Mouse (Mus musculus) C2C12 (cell line): ENCODE results near the gene Clybl. TPM values are rescaled to one million over a fixed set of nuclear protein-coding genes. Genes with fewer than 3 reads are reported as not detected.

Experiments used
- H3K27me3 ChIP-seq: one replicate; pipeline ENCODE4 v1.6.1; 2011; ENCODE audit not compliant: control insufficient read depth, insufficient read depth, insufficient read length
- H3K36me3 ChIP-seq: one replicate; pipeline ENCODE4 v1.6.1; 2011; ENCODE audit not compliant: control insufficient read depth, insufficient read depth
- H3K4me3 ChIP-seq: one replicate; pipeline ENCODE4 v1.5.1; 2011; ENCODE audit warnings: mild to moderate bottlenecking, control low read depth; ENCODE audit not compliant: poor library complexity, insufficient read depth, severe bottlenecking
- H3K79me2 ChIP-seq: one replicate; pipeline ENCODE4 v1.6.1; 2011; ENCODE audit not compliant: control insufficient read depth, insufficient read depth
- H3K79me3 ChIP-seq: one replicate; pipeline ENCODE4 v1.6.1; 2011; ENCODE audit warnings: low read depth, control low read depth
- H3ac ChIP-seq: one replicate; pipeline ENCODE3; 2011; ENCODE audit warnings: low read depth; ENCODE audit not compliant: control insufficient read depth, insufficient read length
- CEBPB ChIP-seq: IDR thresholded peaks from one replicate; pipeline ENCODE4 v1.6.1; 2011; ENCODE audit warnings: low read depth, mild to moderate bottlenecking, control low read depth, moderate library complexity
- CTCF ChIP-seq: IDR thresholded peaks from one replicate; pipeline ENCODE4 v1.5.1; 2011; ENCODE audit not compliant: control insufficient read depth, insufficient read depth, insufficient read length
- FOSL1 ChIP-seq: IDR thresholded peaks from one replicate; pipeline ENCODE4 v1.8.0; 2011; ENCODE audit warnings: mild to moderate bottlenecking, low read length; ENCODE audit not compliant: poor library complexity, insufficient read depth, severe bottlenecking
- MAX ChIP-seq: IDR thresholded peaks from one replicate; pipeline ENCODE4 v1.6.1; 2011; ENCODE audit warnings: mild to moderate bottlenecking, control low read depth
- MYOD1 ChIP-seq: IDR thresholded peaks from one replicate; pipeline ENCODE4 v1.6.1; 2011; ENCODE audit warnings: low read depth; ENCODE audit not compliant: control insufficient read depth, insufficient read length
- MYOG ChIP-seq: IDR thresholded peaks from one replicate; pipeline ENCODE4 v1.6.1; 2011; ENCODE audit not compliant: control insufficient read depth, insufficient read length; ENCODE audit errors: extremely low read depth
- USF1 ChIP-seq: IDR thresholded peaks from one replicate; pipeline ENCODE4 v1.6.1; 2011; ENCODE audit warnings: low read depth, mild to moderate bottlenecking, control low read depth, moderate library complexity
- polyA plus RNA-seq: library from polyadenylated mRNA; unstranded; fragments of >200 nt; fragmentation: generic; extraction: Trizol; gene quantifications from one replicate; pipeline ENCODE4 v1.2.1, GENCODE M21; 2012; ENCODE audit warnings: missing spikeins

Gene Clybl
- polyA plus RNA-seq, 1 experiment = 5.2 TPM

DNA sequence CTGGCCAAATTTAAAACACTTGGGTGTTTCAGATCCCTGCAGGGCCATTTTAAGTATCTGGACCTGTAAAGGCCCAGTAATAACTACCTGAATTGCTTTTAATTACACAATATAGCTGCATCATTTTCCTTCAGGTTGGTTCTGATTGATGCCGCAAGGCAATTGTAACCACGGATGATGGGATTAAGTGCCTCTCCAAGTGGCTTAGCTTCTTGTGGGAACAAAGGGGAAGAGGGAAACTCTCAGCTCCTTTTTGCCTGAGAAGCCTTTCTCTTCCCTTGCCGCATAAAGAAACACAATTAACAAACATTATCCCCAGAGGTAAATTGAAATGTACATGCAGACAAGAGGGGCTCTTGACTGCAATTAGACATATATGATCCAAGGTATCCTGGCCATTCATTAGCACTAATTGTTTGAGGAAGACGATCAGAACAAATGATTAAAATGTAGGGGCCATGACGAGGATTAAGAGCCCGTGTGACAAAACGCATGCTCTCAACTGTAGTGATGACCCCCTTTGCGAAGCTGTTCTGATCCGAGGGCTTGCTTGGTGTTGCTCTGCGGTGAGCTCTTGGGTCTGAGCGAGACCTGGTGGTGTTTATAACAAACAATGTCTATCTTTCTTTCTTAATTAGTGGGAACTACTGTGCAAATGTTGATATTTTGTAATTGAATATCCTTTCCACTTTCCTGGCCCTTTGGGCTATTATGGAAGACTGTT is 116.0 kb downstream of the Clybl start:
- no peaks in the 10 kb centered on the region for H3K36me3 ChIP-seq
- H3K79me3 ChIP-seq = no peaks in the 10 kb centered on the region
- TF ChIP-seq FOSL1 (no peak), MYOD1 (no peak), CEBPB (no peak), MAX (no peak), MYOG (no peak)
- no peak overlapping the region for H3K4me3 ChIP-seq
- H3K79me2 ChIP-seq = no peaks in the 10 kb centered on the region
- H3ac ChIP-seq = no peak overlapping the region
- no peaks in the 10 kb centered on the region for H3K27me3 ChIP-seq

DNA sequence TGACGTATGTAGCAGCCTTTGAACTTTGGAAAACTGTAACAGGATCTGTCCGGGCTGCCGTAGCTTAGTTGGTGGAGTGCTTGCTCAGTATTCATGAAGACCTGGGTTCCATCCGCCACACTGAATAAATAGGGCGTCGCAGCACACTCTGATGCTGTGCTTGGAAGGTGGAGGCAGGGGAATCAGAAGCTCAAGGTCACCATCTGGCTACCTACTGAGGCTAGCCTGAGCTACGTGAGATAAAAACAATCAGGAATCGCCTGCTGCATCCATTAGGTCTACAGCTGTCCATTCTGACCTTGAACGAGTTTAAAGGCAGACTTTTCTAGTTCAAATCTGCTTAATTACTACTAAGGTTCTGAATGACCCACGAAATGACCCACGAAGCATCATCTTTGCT is 118.8 kb downstream of the Clybl start:
- Histone ChIP-seq H3ac (no peak overlapping the region), H3K36me3 (no peaks in the 10 kb centered on the region), H3K27me3 (no peaks in the 10 kb centered on the region), H3K79me2 (no peaks in the 10 kb centered on the region), H3K79me3 (no peaks in the 10 kb centered on the region), H3K4me3 (no peak overlapping the region)
- TF ChIP-seq CEBPB = no peak
- no peak for TF ChIP-seq MYOG
- TF ChIP-seq MAX = no peak
- TF ChIP-seq MYOD1 = no peak
- no peak for TF ChIP-seq CTCF
- no peak for TF ChIP-seq USF1
- no peak for TF ChIP-seq FOSL1

- H3K36me3 ChIP-seq = no peaks in the 10 kb centered on the region
- H3K4me3 ChIP-seq = no peak overlapping the region
- TF ChIP-seq CTCF (no peak), FOSL1 (no peak), MAX (no peak)
- no peak overlapping the region for H3ac ChIP-seq
- H3K79me3 ChIP-seq = no peaks in the 10 kb centered on the region
- no peaks in the 10 kb centered on the region for H3K27me3 ChIP-seq
- H3K79me2 ChIP-seq = no peaks in the 10 kb centered on the region
These were observed 122.3 kb downstream of the Clybl start for GRCm38 (mm10) chr14:122303821-122304220.

GRCm38 (mm10) chr14:122305132-122305531 is 123.6 kb downstream of the Clybl start:
- TF ChIP-seq MAX (no peak), MYOG (no peak), MYOD1 (no peak), CTCF (no peak), FOSL1 (no peak), CEBPB (no peak), USF1 (no peak)
- no peak overlapping the region for H3K4me3 ChIP-seq
- no peaks in the 10 kb centered on the region for H3K27me3 ChIP-seq
- H3K79me3 ChIP-seq = no peaks in the 10 kb centered on the region
- H3ac ChIP-seq = no peak overlapping the region
- no peaks in the 10 kb centered on the region for H3K79me2 ChIP-seq
- H3K36me3 ChIP-seq = no peaks in the 10 kb centered on the region

GRCm38 (mm10) chr14:122312415-122312814 is 130.9 kb downstream of the Clybl start:
- no peaks in the 10 kb centered on the region for H3K79me2 ChIP-seq
- no peaks in the 10 kb centered on the region for H3K36me3 ChIP-seq
- no peaks in the 10 kb centered on the region for H3K79me3 ChIP-seq
- no peak overlapping the region for H3ac ChIP-seq
- no peak overlapping the region for H3K4me3 ChIP-seq
- H3K27me3 ChIP-seq = no peaks in the 10 kb centered on the region
- no peak for TF ChIP-seq FOSL1
- TF ChIP-seq MAX = no peak
- no peak for TF ChIP-seq MYOG
- no peak for TF ChIP-seq USF1
- TF ChIP-seq CTCF = no peak
- TF ChIP-seq CEBPB = no peak
- no peak for TF ChIP-seq MYOD1

DNA sequence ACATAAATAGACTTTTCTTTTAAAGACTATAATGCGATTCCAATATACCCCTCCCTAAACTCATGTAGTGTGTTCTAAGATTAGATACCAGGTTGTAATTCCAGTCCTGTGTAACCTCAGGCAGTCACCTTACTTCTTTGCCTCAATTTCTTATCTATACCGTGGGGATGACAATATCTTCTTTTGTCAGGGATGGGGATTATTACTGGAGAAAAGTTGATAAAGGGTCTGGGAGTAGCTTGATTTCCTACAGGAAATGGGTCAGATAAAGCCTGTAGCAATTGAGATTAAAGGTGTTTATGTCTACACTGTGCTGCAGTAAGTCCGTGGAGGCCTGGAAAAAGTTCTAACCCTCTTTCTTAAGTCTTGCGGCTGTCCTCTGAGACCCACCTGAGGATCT is 131.8 kb downstream of the Clybl start:
- Histone ChIP-seq H3K4me3 (no peak overlapping the region), H3K79me2 (no peaks in the 10 kb centered on the region), H3K27me3 (no peaks in the 10 kb centered on the region), H3K79me3 (no peaks in the 10 kb centered on the region), H3ac (no peak overlapping the region), H3K36me3 (no peaks in the 10 kb centered on the region)
- TF ChIP-seq MYOD1 = no peak
- TF ChIP-seq USF1 = no peak
- TF ChIP-seq MAX = no peak
